Mouse (Mus musculus) CH12F3 (cell line): Measurements from ENCODE around the gene Aldob.

Source experiments
- in situ Hi-C: fragments of 300-500 bp; cut with MboI; formaldehyde crosslinking; loops from 2 replicates; pipeline ENCODE4 v1.14.3; 2020; ENCODE audit warnings: low sequenced_read_pairs

Gene Aldob

DNA sequence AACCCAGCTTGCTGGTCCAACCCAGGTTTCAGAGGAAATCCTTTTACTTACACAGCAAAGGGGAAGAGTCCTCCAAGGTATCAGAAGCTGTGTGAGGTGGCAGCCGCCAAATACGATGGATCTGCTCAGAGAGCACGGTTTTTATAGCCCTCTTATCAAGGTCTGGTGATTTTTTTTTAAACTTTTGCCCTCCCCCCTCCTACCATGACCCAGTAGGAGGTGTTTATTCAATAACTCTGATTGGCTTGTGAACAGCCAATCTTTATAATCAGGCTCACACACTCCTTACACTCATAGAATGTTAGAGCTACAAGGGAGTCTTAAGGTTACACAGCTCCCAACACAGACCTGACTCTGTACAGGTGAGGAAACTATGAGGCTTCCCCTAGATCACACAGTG is at the start of gene Aldob:
Aldob (minus strand) TSS at position 164 of the 400 bp plus-strand sequence.
- in situ Hi-C loops = no loop called here

GRCm38 (mm10) chr4:49597183-49598100 is 48.1 kb upstream of the Aldob start, which contains the start of gene Tmem246:
Gene Tmem246 (minus strand): TSS chr4:49597876.
- in situ Hi-C loops = no loop called here

DNA sequence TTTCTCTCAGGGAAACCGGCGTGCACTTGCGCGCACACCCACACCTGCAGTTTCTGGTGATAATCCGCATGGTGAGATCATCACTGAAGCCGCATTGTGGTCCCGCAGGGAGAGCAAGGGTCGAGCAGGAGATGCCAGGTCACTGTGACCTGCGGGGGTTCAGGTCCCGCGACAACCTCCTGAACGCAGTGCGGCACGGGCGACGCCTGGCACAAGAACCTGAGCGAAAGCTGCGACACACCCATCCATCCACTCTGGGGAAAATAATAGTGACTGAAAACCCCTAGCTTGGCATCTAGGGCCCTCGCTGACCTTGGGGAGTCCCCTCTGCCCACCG is 47.5 kb upstream of the Aldob start:
- in situ Hi-C loops = no loop called here

GRCm38 (mm10) chr4:49590152-49590551 is 40.8 kb upstream of the Aldob start:
- in situ Hi-C loops = no loop called here

GRCm38 (mm10) chr4:49586811-49587210 is 37.5 kb upstream of the Aldob start:
- in situ Hi-C loops = no loop called here

DNA sequence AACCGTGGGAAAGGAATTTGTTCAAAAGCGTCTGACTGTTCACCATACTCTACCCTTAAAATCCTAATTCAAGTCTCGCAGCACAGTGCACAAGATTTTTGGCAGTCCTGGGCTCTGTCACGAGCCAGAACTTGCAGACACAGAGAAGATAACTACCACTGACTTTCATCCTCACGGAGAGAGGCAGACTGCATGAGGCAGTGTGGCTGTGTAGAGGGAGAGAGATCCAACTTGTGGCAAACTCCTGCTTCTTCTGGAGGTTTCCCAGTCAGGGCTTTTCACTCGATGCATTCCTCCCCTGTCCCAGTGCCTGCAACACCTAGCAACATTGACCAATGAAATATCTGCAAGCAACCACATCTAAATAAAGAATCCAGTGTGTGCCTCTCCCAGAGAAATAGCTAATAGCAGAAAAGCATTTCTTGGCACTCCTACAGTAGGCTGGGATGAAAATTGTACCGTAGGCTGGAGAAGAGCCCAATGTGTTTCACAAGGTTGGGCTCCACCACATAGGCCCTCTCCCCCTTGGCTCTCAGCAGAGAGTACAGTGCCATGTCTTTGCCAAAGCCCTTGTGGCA is 36.3 kb upstream of the Aldob start:
- in situ Hi-C loops = no loop called here

DNA sequence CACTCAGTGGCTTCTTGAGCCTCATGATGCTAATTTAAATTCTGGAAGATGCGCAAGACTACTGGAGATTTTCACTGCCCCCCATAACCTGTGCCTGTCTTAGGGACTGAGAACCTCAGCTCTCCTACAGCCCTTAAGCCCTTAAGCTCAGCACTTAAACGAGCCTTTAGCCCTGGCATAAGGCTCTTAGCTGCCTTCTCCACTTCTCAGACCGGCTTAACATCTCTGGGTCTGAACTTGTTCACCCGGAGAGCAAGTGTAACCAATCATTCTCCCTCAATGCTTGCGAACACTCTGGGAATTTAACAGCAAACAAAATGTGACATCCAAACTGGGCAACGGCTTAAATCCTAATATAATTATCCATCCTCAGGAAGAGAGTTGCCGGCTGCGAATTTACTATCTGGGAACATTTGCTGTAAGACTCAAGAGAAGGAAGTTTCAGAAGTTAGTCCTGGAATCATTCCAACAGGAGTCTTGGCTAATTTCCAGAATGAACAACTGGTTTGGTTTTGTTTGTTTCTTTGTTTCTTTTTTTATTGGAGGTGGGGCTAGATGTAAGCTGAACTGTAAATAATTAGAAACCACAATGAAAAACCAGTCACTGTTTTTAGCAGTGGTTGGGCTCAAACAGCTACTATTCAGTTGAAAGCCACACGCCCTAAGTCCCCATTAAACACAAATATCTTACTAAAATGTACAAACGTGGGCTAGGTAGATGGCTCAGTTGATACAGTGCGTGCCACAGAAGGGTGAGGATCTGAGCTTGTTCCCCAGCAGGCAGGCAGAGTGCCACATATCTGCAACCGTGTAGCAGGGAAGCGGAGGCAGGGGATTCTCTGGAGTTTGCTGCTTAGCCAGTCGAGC is 34.9 kb upstream of the Aldob start:
- in situ Hi-C loops = no loop called here

DNA sequence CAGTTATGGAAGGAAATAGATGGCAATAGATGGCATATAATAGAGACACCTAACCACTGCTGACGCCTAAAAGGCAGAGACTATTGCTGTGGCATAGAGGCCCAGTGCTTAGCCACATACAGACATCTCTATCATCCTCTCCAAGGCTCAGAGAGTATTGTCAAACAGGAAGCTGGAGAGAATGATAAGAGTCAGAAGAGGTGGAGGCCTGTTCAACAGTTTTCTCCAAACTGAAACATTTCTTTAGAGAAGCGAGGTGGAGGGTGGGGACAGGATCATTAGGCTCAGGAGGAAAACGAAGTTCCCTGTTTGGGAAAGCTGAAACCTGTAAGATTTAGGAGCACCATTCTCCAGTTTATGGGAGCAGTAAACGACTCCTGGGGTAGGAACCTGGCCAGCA is 31.9 kb upstream of the Aldob start:
- in situ Hi-C loops = no loop called here

DNA sequence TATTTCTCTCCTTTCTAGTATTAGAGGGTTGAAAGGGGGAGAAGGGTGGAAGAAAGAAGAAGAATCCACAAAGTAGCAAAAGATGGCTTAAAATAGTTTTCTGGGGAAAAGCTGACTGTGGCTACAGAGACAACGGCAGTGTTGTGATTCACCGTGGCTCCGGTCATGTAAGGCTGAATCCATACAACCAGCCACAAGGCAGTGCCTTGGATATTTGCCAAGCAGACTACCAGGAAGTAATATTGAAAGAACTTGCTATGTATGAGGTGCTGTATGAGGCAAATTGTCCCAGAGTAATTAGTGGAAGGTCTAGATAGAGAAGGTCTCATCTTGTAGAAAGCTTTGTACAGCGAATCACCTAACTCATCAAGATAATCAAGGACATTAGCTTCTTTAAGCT is 22.8 kb upstream of the Aldob start:
- in situ Hi-C loops = loop anchor here (10.0 kb wide), 1 partner anchor 53 kb away; no protein-coding TSS in a partner anchor

- in situ Hi-C loops = no loop called here
Observed at GRCm38 (mm10) chr4:49567613-49568012, 18.3 kb upstream of the Aldob start.

DNA sequence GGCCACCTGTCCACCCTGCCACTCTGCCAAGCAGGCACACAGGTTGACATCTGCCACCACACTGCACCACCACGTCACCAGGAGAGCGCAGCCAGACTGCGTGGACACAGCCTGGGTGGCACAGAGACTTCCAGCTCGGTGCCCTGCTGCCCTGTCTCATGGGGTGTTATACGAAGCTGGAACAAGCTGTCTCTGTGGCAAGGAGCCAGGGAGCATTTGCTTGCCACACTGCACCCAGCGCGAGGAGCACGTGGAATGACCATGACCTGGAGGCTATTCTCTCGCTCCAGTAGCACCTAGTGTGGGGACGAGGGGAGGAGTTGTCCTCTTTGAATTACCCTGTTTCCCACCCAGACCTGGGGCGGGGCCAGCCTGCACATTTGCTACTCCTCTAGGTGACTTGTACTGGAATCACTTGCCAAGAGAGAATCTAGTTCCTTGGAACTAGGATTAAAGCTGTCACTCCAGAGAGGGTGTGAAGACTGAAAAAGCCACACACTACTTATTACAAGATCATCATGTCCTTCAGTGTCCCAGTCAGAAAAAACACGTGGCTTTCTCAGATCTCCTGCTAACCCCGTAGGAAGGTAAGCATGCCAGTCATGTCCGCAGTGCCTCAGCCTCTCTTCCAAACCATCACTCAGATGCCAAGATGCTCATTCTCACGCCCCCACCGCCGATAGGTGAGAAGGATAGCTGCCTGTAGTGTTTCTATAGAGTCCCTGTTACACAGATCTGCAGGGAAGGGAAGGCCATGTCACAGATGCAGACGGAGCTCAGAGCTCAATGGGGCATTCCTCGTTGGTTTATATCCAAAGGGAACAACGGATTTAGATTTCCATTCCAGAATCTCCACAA is 10.8 kb upstream of the Aldob start:
- in situ Hi-C loops = no loop called here

DNA sequence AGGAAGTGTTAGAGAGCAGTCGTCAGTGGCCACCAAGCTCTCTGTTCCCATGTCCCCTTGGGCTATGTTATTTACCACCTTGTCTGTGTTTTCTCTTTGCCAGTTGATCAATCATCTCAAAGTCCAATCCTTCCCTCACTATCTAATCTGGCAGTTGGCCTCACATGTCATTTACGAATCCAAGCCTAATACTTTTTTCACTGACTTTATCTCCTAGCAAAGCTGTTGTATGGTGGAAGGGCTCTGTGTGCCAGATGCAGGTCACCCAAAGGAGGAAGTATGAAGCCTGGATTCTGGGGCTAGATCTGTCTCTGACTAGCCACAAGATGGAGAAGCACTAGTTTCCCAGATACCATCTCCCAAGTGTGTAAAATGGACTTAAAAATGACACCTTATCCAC is 8.8 kb upstream of the Aldob start:
- in situ Hi-C loops = no loop called here

DNA sequence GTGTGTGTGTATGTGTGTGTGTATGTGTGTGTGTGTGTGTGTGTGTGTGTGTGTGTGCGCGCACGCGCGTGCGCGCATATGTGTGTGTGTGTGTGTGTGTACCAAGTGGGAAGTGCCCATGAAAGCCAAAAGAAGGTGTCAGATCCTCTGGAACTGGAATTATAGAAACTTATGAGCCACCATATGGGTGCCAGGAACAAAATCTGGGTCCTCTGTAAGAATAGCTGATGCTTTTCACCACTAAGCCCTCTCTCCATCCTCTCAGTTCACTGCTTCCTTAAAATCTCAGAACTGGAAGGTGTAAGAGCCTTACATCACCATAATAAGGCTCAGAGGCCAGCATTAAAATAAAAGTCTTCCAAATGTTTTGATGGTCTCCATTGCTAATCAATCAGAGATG is 8.0 kb upstream of the Aldob start:
- in situ Hi-C loops = no loop called here

GRCm38 (mm10) chr4:49553380-49553779 is 4.0 kb upstream of the Aldob start:
- in situ Hi-C loops = no loop called here

- in situ Hi-C loops = no loop called here
Observed at GRCm38 (mm10) chr4:49547544-49548219, 1.7 kb downstream of the Aldob start.

GRCm38 (mm10) chr4:49546873-49547543 is 2.3 kb downstream of the Aldob start:
- in situ Hi-C loops = no loop called here

DNA sequence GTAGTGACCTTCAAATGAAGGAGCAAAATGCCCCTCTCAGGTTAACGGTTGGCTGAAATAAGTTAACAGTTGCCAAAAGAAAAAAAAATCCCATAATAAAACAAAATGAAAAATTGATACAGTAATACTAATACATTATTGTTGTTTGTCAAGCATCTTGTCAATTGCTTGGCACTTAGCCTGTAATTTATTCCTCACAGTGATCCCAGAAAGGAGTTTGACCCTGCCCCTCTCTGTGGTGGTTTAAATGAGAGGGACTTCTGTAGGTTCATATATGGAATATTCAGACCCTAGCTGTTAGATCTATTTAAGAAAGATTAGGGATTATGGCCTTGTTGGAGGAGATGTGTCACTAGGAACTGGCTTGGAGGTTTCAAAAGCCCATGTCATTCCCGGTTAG is 3.3 kb downstream of the Aldob start:
- in situ Hi-C loops = no loop called here

DNA sequence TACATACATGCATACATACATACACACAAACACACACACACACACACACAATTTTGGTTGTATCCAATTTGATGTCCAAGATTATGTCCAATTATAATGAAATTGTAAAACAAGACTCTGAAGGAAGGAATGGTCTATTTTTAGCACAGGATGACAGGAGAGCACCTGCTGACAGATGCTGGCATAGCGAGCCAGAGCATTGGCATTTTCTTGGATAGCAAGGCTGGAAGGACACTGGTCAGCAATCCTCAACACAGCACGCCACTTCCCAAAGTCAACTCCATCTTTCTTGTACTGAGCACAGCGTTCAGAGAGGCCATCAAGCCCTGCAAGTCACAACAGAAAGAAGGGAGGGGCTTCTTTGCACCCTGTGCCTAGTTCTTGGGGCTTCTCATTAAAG is 8.4 kb downstream of the Aldob start:
- in situ Hi-C loops = no loop called here

DNA sequence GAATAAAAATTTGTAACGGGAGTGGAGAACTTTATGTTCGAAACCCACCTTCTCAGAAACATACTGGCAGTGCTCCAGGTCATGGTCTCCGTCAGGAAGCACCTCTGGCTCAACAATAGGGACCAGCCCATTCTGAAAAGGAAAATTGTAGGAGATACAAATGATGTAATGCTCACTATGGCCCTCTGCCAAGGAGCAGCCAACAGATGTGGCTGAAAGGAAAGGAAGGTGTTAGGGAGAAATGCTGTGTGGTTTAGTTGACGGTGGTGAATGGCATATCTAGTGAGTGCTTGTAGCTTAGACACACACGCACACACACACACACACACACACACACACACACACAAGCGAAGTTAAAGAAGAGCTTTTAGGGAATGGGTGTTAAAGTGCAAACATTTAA is 9.7 kb downstream of the Aldob start:
- in situ Hi-C loops = no loop called here
